Mouse (Mus musculus) E14TG2a.4 (cell line): ENCODE results near the gene Gramd4.

Source experiments
- H3K27me3 ChIP-seq: 2 replicates; pipeline ENCODE4 v1.6.1; 2014; ENCODE audit warnings: low read length, control low read depth; ENCODE audit not compliant: insufficient read depth
- H3K36me3 ChIP-seq: 2 replicates; pipeline ENCODE4 v1.6.1; 2014; ENCODE audit warnings: low read length, control low read depth; ENCODE audit not compliant: insufficient read depth
- H3K4me1 ChIP-seq: replicated peaks from 2 replicates; pipeline ENCODE4 v1.6.1; 2014; ENCODE audit warnings: low read depth, low read length, control low read depth
- H3K4me3 ChIP-seq: replicated peaks from 2 replicates; pipeline ENCODE4 v1.5.1; 2014; ENCODE audit warnings: mild to moderate bottlenecking, low read length
- H3K9me3 ChIP-seq: 2 replicates; pipeline ENCODE4 v1.6.1; 2014; ENCODE audit warnings: low read length, control low read depth
- CTCF ChIP-seq: conservative IDR thresholded peaks from 2 replicates; pipeline ENCODE4 v1.5.1; 2014; ENCODE audit warnings: low read length
- NANOG ChIP-seq: IDR thresholded peaks from 2 replicates; pipeline ENCODE4 v1.6.1; 2014; ENCODE audit warnings: borderline replicate concordance, low read length, mixed read lengths
- POU5F1 ChIP-seq: IDR thresholded peaks from 2 replicates; pipeline ENCODE4 v1.6.1; 2014; ENCODE audit warnings: low read length, borderline replicate concordance

Gene Gramd4

GRCm38 (mm10) chr15:86021971-86022370 lies 35.5 kb upstream of the Gramd4 start:
- Histone ChIP-seq H3K27me3 (no peaks in the 10 kb centered on the region), H3K4me3 (no peak overlapping the region), H3K9me3 (no peaks in the 10 kb centered on the region), H3K36me3 (no peaks in the 10 kb centered on the region; the same call in 1 of the 2 replicates), H3K4me1 (peaks cover 42% of the 10 kb centered on the region)
- no peak for TF ChIP-seq CTCF
- TF ChIP-seq NANOG = no peak
- no peak for TF ChIP-seq POU5F1

GRCm38 (mm10) chr15:86027871-86028270 lies 29.6 kb upstream of the Gramd4 start:
- peaks cover 15% of the 10 kb centered on the region; the same call in 1 of the 2 replicates for H3K36me3 ChIP-seq
- TF ChIP-seq NANOG = no peak
- TF ChIP-seq CTCF = no peak
- TF ChIP-seq POU5F1 = no peak
- peaks cover 53% of the 10 kb centered on the region for H3K4me1 ChIP-seq
- H3K27me3 ChIP-seq = peaks cover 21% of the 10 kb centered on the region
- H3K9me3 ChIP-seq = no peaks in the 10 kb centered on the region
- no peak overlapping the region for H3K4me3 ChIP-seq

- peaks cover 51% of the 10 kb centered on the region for H3K4me1 ChIP-seq
- TF ChIP-seq CTCF (peak; percentile 16), POU5F1 (no peak)
- no peaks in the 10 kb centered on the region for H3K9me3 ChIP-seq
- H3K4me3 ChIP-seq = no peak overlapping the region
- H3K36me3 ChIP-seq = peaks cover 15% of the 10 kb centered on the region; the same call in 1 of the 2 replicates
- H3K27me3 ChIP-seq = peaks cover 27% of the 10 kb centered on the region
Measured at GRCm38 (mm10) chr15:86029981-86030380, 27.5 kb upstream of the Gramd4 start.

- Histone ChIP-seq H3K36me3 (peaks cover 15% of the 10 kb centered on the region; the same call in 1 of the 2 replicates), H3K9me3 (no peaks in the 10 kb centered on the region), H3K4me3 (peak overlapping the region; percentile 91), H3K4me1 (peaks cover 61% of the 10 kb centered on the region), H3K27me3 (peaks cover 27% of the 10 kb centered on the region)
- TF ChIP-seq NANOG (no peak), POU5F1 (no peak), CTCF (peak; percentile 83)
Measured at GRCm38 (mm10) chr15:86032811-86033190, 24.7 kb upstream of the Gramd4 start.

GRCm38 (mm10) chr15:86033191-86033841 lies 24.2 kb upstream of the Gramd4 start, which contains the start of gene Celsr1:
Gene Celsr1 (minus strand): TSS chr15:86033777.
- H3K9me3 ChIP-seq = no peaks in the 10 kb centered on the region

GRCm38 (mm10) chr15:86034021-86034523 lies 23.4 kb upstream of the Gramd4 start:
- peaks cover 15% of the 10 kb centered on the region; the same call in 1 of the 2 replicates for H3K36me3 ChIP-seq
- no peak for TF ChIP-seq NANOG
- no peaks in the 10 kb centered on the region for H3K9me3 ChIP-seq
- peaks cover 58% of the 10 kb centered on the region for H3K4me1 ChIP-seq
- H3K27me3 ChIP-seq = peaks cover 27% of the 10 kb centered on the region
- peak overlapping the region; percentile 91 for H3K4me3 ChIP-seq

More at GRCm38 (mm10) chr15:86033191-86033841, 24.2 kb upstream of the Gramd4 start, which contains the start of gene Celsr1:
- no peak for TF ChIP-seq NANOG
- no peak for TF ChIP-seq POU5F1
- no peak for TF ChIP-seq CTCF
- H3K27me3 ChIP-seq = peaks cover 27% of the 10 kb centered on the region
- peak within 1 kb of the TSS; percentile 91 for H3K4me3 ChIP-seq
- H3K4me1 ChIP-seq = peaks cover 61% of the 10 kb centered on the region
- peaks cover 15% of the 10 kb centered on the region; the same call in 1 of the 2 replicates for H3K36me3 ChIP-seq

GRCm38 (mm10) chr15:86034781-86035360 lies 22.6 kb upstream of the Gramd4 start:
- TF ChIP-seq NANOG (no peak), POU5F1 (no peak)
- Histone ChIP-seq H3K4me3 (peak overlapping the region; percentile 74), H3K36me3 (peaks cover 11% of the 10 kb centered on the region; the same call in 1 of the 2 replicates), H3K27me3 (peaks cover 35% of the 10 kb centered on the region), H3K4me1 (peaks cover 57% of the 10 kb centered on the region), H3K9me3 (no peaks in the 10 kb centered on the region)

GRCm38 (mm10) chr15:86035913-86036312 lies 21.6 kb upstream of the Gramd4 start:
- Histone ChIP-seq H3K27me3 (peaks cover 38% of the 10 kb centered on the region), H3K4me3 (no peak overlapping the region), H3K4me1 (peaks cover 47% of the 10 kb centered on the region), H3K9me3 (no peaks in the 10 kb centered on the region), H3K36me3 (peaks cover 4% of the 10 kb centered on the region; the same call in 1 of the 2 replicates)
- TF ChIP-seq NANOG (no peak), POU5F1 (no peak), CTCF (no peak)

GRCm38 (mm10) chr15:86038802-86039201 lies 18.7 kb upstream of the Gramd4 start:
- TF ChIP-seq POU5F1 (no peak), CTCF (peak; percentile 78), NANOG (no peak)
- Histone ChIP-seq H3K36me3 (no peaks in the 10 kb centered on the region), H3K27me3 (peaks cover 37% of the 10 kb centered on the region), H3K4me3 (no peak overlapping the region), H3K9me3 (no peaks in the 10 kb centered on the region), H3K4me1 (peaks cover 30% of the 10 kb centered on the region)
